Comparison of ENCODE assay signal across 12 mouse cellular contexts in genomic region chr11:5498931-5499661, GRCm38 (mm10). TPM values are rescaled to one million over a fixed set of nuclear protein-coding genes. Genes with fewer than 3 reads are reported as not detected.
A peak's percentile ranks its signal among the peaks of the same experiment; 100 is the strongest.
DNase-seq lines count a peak whose midpoint lies in the region; ATAC-seq and TF ChIP-seq lines count a peak whose summit lies in the region.
"Had no signal": no experiment of that assay in that cellular context is flagged by ENCODE, and none has a peak within 500 bp of the region (broad histone marks: within the 10 kb centered on the region; RNA-seq: fewer than 3 reads in every experiment).

No protein-coding gene starts in this region.

- no peaks in the 10 kb centered on the region for H3K36me3 ChIP-seq in heart, embryonic 13.5 days
- H3K36me3 ChIP-seq in kidney, postnatal 0 days (ENCODE audit: insufficient read depth, low read length) = no peaks in the 10 kb centered on the region
- no peaks in the 10 kb centered on the region for H3K36me3 ChIP-seq in hindbrain, embryonic 13.5 days
- H3K36me3 ChIP-seq: neural tube, embryonic 12.5 days had no signal

- no peaks in the 10 kb centered on the region for H3K9me3 ChIP-seq in heart, embryonic 13.5 days
- H3K9me3 ChIP-seq in kidney, postnatal 0 days (replicated peaks; ENCODE audit: low read length) = no peaks in the 10 kb centered on the region
- H3K9me3 ChIP-seq in hindbrain, embryonic 13.5 days = no peaks in the 10 kb centered on the region
- H3K9me3 ChIP-seq: neural tube, embryonic 12.5 days had no signal

- TF ChIP-seq CTCF in kidney, postnatal 0 days (IDR thresholded peaks at IDR 0.05; ENCODE audit: low read depth) = no peak

- no peak overlapping the region for H3K9ac ChIP-seq in heart, embryonic 13.5 days
- H3K9ac ChIP-seq in kidney, postnatal 0 days (ENCODE audit: low read depth, low read length) = no peak overlapping the region
- no peak overlapping the region for H3K9ac ChIP-seq in hindbrain, embryonic 13.5 days
- H3K9ac ChIP-seq: forebrain, postnatal 0 days; neural tube, embryonic 12.5 days had no signal

- no peak overlapping the region for H3K4me2 ChIP-seq in heart, embryonic 13.5 days
- H3K4me2 ChIP-seq in kidney, postnatal 0 days (ENCODE audit: low read length) = no peak overlapping the region
- no peak overlapping the region for H3K4me2 ChIP-seq in hindbrain, embryonic 13.5 days
- H3K4me2 ChIP-seq: neural tube, embryonic 12.5 days had no signal

- 69% methylated on average over 13 of the region's 13 CpGs for WGBS in heart, embryonic 13.5 days
- 51% methylated on average over 13 of the region's 13 CpGs for WGBS in kidney, postnatal 0 days
- 76% methylated on average over 13 of the region's 13 CpGs for WGBS in hindbrain, embryonic 13.5 days

- H3K27ac ChIP-seq in heart, embryonic 13.5 days (replicated peaks) = peak overlapping the region; percentile 26
- H3K27ac ChIP-seq in brown adipose tissue, adult 24 weeks (replicated peaks; ENCODE audit: low read depth, low read length) = peak overlapping the region; percentile 9
- peak overlapping the region; percentile 72 for H3K27ac ChIP-seq in kidney, postnatal 0 days
- H3K27ac ChIP-seq in hindbrain, embryonic 13.5 days = no peak overlapping the region
- H3K27ac ChIP-seq: macrophage; neural tube, embryonic 12.5 days had no signal

- DNase-seq in heart, postnatal 14 days = no peak
- DNase-seq in kidney, postnatal 0 days (ENCODE audit: low spot score) = peak; percentile 25
- peak; percentile 39 for DNase-seq in lung, postnatal 10 days
- no peak for DNase-seq in right cerebral cortex, postnatal 10 days (ENCODE audit: low spot score in 2 of 2)
- DNase-seq in spleen, postnatal 14 days (ENCODE audit: low spot score in 2 of 2) = no peak
- DNase-seq: cerebellum, adult 9-11 months; forebrain, postnatal 0 days had no signal

- ATAC-seq in heart, embryonic 13.5 days (ENCODE audit: extremely low read depth, insufficient number of reproducible peaks, low FRiP score, low TSS enrichment) = no peak
- no peak; the same call in 1 of the 2 replicates for ATAC-seq in kidney, postnatal 0 days (replicated peaks; ENCODE audit: low FRiP score, low read depth)
- no peak for ATAC-seq in hindbrain, embryonic 13.5 days (ENCODE audit: low FRiP score)
- ATAC-seq: forebrain, postnatal 0 days had no signal

- H3K4me1 ChIP-seq in heart, embryonic 13.5 days = no peaks in the 10 kb centered on the region
- H3K4me1 ChIP-seq in brown adipose tissue, adult 24 weeks (ENCODE audit: control insufficient read depth, insufficient read depth, insufficient read length, low read length) = peaks cover 4% of the 10 kb centered on the region; the same call in 1 of the 2 replicates
- no peaks in the 10 kb centered on the region for H3K4me1 ChIP-seq in kidney, postnatal 0 days (replicated peaks; ENCODE audit: insufficient read depth, low read length)
- no peaks in the 10 kb centered on the region for H3K4me1 ChIP-seq in hindbrain, embryonic 13.5 days (replicated peaks)
- H3K4me1 ChIP-seq: neural tube, embryonic 12.5 days had no signal

- intact Hi-C loops in heart, postnatal 14 days (cut with DNase I) = no loop called here

- no peaks in the 10 kb centered on the region for H3K27me3 ChIP-seq in heart, embryonic 13.5 days (replicated peaks)
- no peaks in the 10 kb centered on the region for H3K27me3 ChIP-seq in kidney, postnatal 0 days (ENCODE audit: insufficient read depth, low read length)
- H3K27me3 ChIP-seq in hindbrain, embryonic 13.5 days = no peaks in the 10 kb centered on the region
- H3K27me3 ChIP-seq: neural tube, embryonic 12.5 days had no signal

- H3K4me3 ChIP-seq in heart, embryonic 13.5 days = no peak overlapping the region
- no peak overlapping the region for H3K4me3 ChIP-seq in brown adipose tissue, adult 24 weeks (ENCODE audit: insufficient read depth, low read depth, low read length)
- H3K4me3 ChIP-seq in kidney, postnatal 0 days (replicated peaks; ENCODE audit: low read depth, low read length) = no peak overlapping the region
- no peak overlapping the region for H3K4me3 ChIP-seq in hindbrain, embryonic 13.5 days
- H3K4me3 ChIP-seq: neural tube, embryonic 12.5 days had no signal

RNA-seq across cellular contexts. Expression of gene Xbp1, which starts 21.4 kb away (rescaled TPM):
- 100 and 115 TPM in 2 replicates for polyA plus RNA-seq in heart, embryonic 13.5 days (2015; fragmentation: Nextera tagmentation; extraction: Ambion mirVana)
- 10 to 100 TPM; 50.8 to 65.3 TPM for total RNA-seq in heart, postnatal 14 days (2021)
- polyA plus RNA-seq in brown adipose tissue, adult 24 weeks (2012; ENCODE audit: insufficient read depth, insufficient read length, missing spikeins) = 47.1 and 80.4 TPM in 2 replicates
- polyA plus RNA-seq in kidney, postnatal 0 days (2015; fragmentation: Nextera tagmentation; extraction: Ambion mirVana) = 195 and 199 TPM in 2 replicates
- polyA plus RNA-seq in hindbrain, embryonic 13.5 days (2015; fragmentation: Nextera tagmentation; extraction: Ambion mirVana) = 109 and 122 TPM in 2 replicates

RNA-seq across cellular contexts. Expression of gene Ccdc117, which starts 42.9 kb away (rescaled TPM):
- 11.4 and 11.9 TPM in 2 replicates for polyA plus RNA-seq in heart, embryonic 13.5 days (2015; fragmentation: Nextera tagmentation; extraction: Ambion mirVana)
- total RNA-seq in heart, postnatal 14 days (2021) = 10 to 100 TPM; 17.6 to 20.5 TPM
- 6.7 and 15.8 TPM in 2 replicates for polyA plus RNA-seq in brown adipose tissue, adult 24 weeks (2012; ENCODE audit: insufficient read depth, insufficient read length, missing spikeins)
- polyA plus RNA-seq in kidney, postnatal 0 days (2015; fragmentation: Nextera tagmentation; extraction: Ambion mirVana) = 14.7 and 15.5 TPM in 2 replicates
- 12.3 and 12.4 TPM in 2 replicates for polyA plus RNA-seq in hindbrain, embryonic 13.5 days (2015; fragmentation: Nextera tagmentation; extraction: Ambion mirVana)

RNA-seq across cellular contexts. Expression of gene Znrf3, which starts 54.4 kb away (rescaled TPM):
- 7.6 and 8.6 TPM in 2 replicates for polyA plus RNA-seq in heart, embryonic 13.5 days (2015; fragmentation: Nextera tagmentation; extraction: Ambion mirVana)
- 10 to 100 TPM; 10.4 to 12.6 TPM for total RNA-seq in heart, postnatal 14 days (2021)
- polyA plus RNA-seq in brown adipose tissue, adult 24 weeks (2012; ENCODE audit: insufficient read depth, insufficient read length, missing spikeins) = 2.9 and 4.5 TPM in 2 replicates
- polyA plus RNA-seq in kidney, postnatal 0 days (2015; fragmentation: Nextera tagmentation; extraction: Ambion mirVana) = 13.3 and 15.7 TPM in 2 replicates
- polyA plus RNA-seq in hindbrain, embryonic 13.5 days (2015; fragmentation: Nextera tagmentation; extraction: Ambion mirVana) = 6.7 and 7.1 TPM in 2 replicates

Comparison
In these comparisons a context has a peak if more than half of its experiments do, and no peak if none do; other contexts are left out.
1. DNase-seq: peak in kidney, postnatal 0 days (single experiment) and lung, postnatal 10 days (single experiment); none in heart, postnatal 14 days (0 of 2), right cerebral cortex, postnatal 10 days (0 of 2) and spleen, postnatal 14 days (0 of 2).